Mouse (Mus musculus) heart, postnatal 0 days (tissue): ENCODE measurements around the gene Rgcc.

Source experiments
- CTCF ChIP-seq: IDR thresholded peaks from 2 replicates; pipeline ENCODE4 v1.5.1; 2016; ENCODE audit warnings: antibody characterized with exemption, control low read depth, low read depth
- EP300 ChIP-seq: IDR thresholded peaks from 2 replicates; pipeline ENCODE4 v1.6.1; 2016; ENCODE audit warnings: antibody characterized with exemption, low read depth

- no peak for TF ChIP-seq CTCF
- TF ChIP-seq EP300: no peak
Observed at GRCm38 (mm10) chr14:79330944-79331561, 29.6 kb upstream of the Rgcc start.
